Mouse (Mus musculus): ENCODE measurements at regions not wholly inside any gene's neighbourhood (a gene's known extent, or its start where the extent isn't known, plus 50 kb on each side); places are given as distances from the start of the nearest gene placed in this dataset.

DNA sequence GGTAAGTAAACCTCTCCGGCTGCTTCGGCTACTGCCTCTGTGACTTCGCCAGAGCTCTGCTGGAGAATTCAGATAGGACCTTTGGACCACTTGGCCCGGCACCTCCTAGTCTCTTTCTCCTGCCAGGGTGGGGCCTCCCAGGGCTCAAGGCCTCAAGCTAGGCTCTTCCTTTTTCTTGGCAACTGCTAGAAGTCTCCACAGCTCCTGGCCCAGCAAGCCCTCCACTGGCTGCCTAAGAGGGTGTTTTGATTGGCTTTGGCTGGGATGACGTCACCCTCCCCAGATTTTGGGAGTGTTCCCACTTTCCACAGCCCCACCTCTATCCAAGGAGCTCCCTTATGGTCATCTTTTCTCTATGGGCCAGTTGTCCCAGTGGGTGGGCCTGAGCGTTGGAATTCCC lies 949.4 kb downstream of the 4930447A16Rik start:
- no peaks in the 10 kb centered on the region for H3K27me3 ChIP-seq (ENCODE audit: control insufficient read depth, insufficient read depth, low read length)
- WGBS: 57% methylated on average over 6 of the region's 6 CpGs

DNA sequence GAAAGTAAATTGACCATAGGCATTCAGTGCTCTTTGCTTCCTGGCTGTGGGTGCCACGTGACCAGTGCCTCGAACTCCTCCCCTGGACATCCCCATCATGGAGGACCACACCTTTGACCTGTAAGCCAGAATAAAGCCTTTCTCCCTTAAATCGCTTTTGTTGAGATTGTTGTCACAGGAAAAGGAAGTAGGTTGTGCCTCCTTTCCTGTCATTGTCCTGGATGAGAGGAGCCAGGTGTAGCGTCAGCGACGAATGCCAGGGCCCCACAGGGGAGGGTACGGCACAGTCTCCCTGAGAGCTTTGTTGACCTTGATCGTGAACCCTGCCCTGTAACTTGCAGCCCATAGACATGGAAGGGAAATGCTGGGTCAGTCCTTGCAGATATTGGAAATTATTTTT lies 952.8 kb downstream of the 4930447A16Rik start:
- 59% methylated on average over 8 of the region's 8 CpGs for WGBS
- peak overlapping the region; percentile 37 for H3K27ac ChIP-seq (ENCODE audit: low read length)
- H3K36me3 ChIP-seq (ENCODE audit: control insufficient read depth, insufficient read depth): no peaks in the 10 kb centered on the region
- H3K27me3 ChIP-seq (ENCODE audit: control insufficient read depth, insufficient read depth, low read length): no peaks in the 10 kb centered on the region
- no peak for ATAC-seq (replicated peaks; ENCODE audit: extremely low read depth, insufficient read depth, low FRiP score)
- H3K4me3 ChIP-seq (ENCODE audit: low read length): no peak overlapping the region
- H3K9me3 ChIP-seq (replicated peaks; ENCODE audit: control insufficient read depth, low read length): no peaks in the 10 kb centered on the region
- H3K4me2 ChIP-seq (ENCODE audit: low read depth, low read length): no peak overlapping the region
- no peak overlapping the region for H3K9ac ChIP-seq (ENCODE audit: low read length)
- H3K4me1 ChIP-seq (ENCODE audit: control insufficient read depth, insufficient read depth, low read length): peaks cover 13% of the 10 kb centered on the region

More for the DNA sequence above, 949.4 kb downstream of the 4930447A16Rik start:
- no peak overlapping the region for H3K4me2 ChIP-seq (ENCODE audit: low read depth, low read length)
- peaks cover 13% of the 10 kb centered on the region for H3K4me1 ChIP-seq (ENCODE audit: control insufficient read depth, insufficient read depth, low read length)
- no peaks in the 10 kb centered on the region for H3K36me3 ChIP-seq (ENCODE audit: control insufficient read depth, insufficient read depth)
- H3K27ac ChIP-seq (ENCODE audit: low read length): peak overlapping the region; percentile 77
- H3K9ac ChIP-seq (ENCODE audit: low read length): no peak overlapping the region
- no peak overlapping the region for H3K4me3 ChIP-seq (ENCODE audit: low read length)
- no peaks in the 10 kb centered on the region for H3K9me3 ChIP-seq (replicated peaks; ENCODE audit: control insufficient read depth, low read length)
- ATAC-seq (replicated peaks; ENCODE audit: extremely low read depth, insufficient read depth, low FRiP score): peak; percentile 66

DNA sequence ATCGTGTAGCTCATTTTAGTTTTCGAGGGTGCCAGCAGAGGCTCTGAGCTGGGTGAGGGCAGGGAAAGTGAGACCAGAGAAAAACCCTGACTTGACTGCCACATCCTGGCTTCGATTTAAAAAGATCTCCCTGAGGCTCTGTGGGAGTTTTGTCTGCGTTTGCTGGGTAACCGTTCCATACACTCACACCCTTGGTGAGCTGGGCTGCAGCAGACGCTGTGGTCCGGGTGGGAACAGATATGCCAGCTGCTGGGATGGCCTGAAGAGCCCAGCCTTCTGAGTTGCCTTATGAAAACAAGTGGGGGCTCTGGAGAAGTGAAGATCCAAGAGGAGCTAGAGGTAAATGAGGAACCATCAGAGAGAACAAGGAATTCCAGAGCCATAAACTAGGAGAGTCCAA lies 962.3 kb downstream of the 4930447A16Rik start:
- Histone ChIP-seq H3K9me3 (replicated peaks; ENCODE audit: control insufficient read depth, low read length) (no peaks in the 10 kb centered on the region), H3K9ac (ENCODE audit: low read length) (no peak overlapping the region), H3K4me2 (ENCODE audit: low read depth, low read length) (no peak overlapping the region), H3K27me3 (ENCODE audit: control insufficient read depth, insufficient read depth, low read length) (no peaks in the 10 kb centered on the region), H3K27ac (ENCODE audit: low read length) (no peak overlapping the region), H3K36me3 (ENCODE audit: control insufficient read depth, insufficient read depth) (no peaks in the 10 kb centered on the region), H3K4me1 (ENCODE audit: control insufficient read depth, insufficient read depth, low read length) (peaks cover 32% of the 10 kb centered on the region), H3K4me3 (ENCODE audit: low read length) (no peak overlapping the region)
- ATAC-seq (replicated peaks; ENCODE audit: extremely low read depth, insufficient read depth, low FRiP score): no peak
- 62% methylated on average over 7 of the region's 7 CpGs for WGBS

DNA sequence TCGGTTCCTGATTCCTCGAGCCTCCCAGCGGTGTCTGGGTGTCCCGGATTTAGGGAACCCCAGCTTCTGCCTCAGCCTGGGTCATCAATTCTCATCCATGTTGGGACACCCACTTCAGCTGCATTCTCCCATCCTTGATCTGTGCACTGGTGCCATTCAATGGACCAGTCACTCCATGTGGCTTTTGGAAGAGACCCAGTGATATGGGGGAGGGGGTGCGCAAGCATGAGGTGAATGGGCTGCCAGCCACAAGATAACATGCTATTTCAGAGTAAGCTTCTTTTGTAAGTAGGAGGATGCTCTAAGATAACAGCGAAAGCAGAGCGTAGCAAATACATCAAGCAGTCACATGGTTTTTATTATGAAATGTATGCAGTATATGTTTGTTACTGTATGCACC lies 963.1 kb downstream of the 4930447A16Rik start:
- Histone ChIP-seq H3K36me3 (ENCODE audit: control insufficient read depth, insufficient read depth) (no peaks in the 10 kb centered on the region), H3K4me3 (ENCODE audit: low read length) (no peak overlapping the region), H3K27me3 (ENCODE audit: control insufficient read depth, insufficient read depth, low read length) (no peaks in the 10 kb centered on the region), H3K9me3 (replicated peaks; ENCODE audit: control insufficient read depth, low read length) (no peaks in the 10 kb centered on the region), H3K27ac (ENCODE audit: low read length) (no peak overlapping the region), H3K4me2 (ENCODE audit: low read depth, low read length) (no peak overlapping the region), H3K4me1 (ENCODE audit: control insufficient read depth, insufficient read depth, low read length) (peaks cover 32% of the 10 kb centered on the region), H3K9ac (ENCODE audit: low read length) (no peak overlapping the region)
- 56% methylated on average over 7 of the region's 7 CpGs for WGBS
- ATAC-seq (replicated peaks; ENCODE audit: extremely low read depth, insufficient read depth, low FRiP score): no peak

DNA sequence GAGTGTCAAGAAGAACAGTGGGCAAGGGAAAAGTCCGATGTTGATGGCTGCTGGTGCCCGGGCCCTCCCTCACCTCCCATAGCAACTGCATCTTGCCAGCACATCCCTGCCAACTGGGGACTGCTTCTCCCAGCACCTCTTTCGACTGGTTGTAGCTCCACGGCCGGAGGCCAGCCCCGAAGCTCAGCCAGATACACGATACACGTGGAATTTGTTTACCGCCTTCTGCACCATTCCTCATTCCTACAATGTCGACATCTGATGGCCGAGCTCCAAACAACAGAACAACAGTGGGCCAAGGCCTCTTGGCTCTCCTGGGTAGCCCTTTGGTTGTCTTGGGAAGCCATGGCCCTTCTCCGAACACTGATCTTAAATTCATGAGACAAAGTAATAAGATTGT lies 965.1 kb downstream of the 4930447A16Rik start:
- Histone ChIP-seq H3K9ac (ENCODE audit: low read length) (no peak overlapping the region), H3K4me3 (ENCODE audit: low read length) (no peak overlapping the region), H3K27ac (ENCODE audit: low read length) (0 out of 2 replicates have a peak overlapping the region, but pooled peaks have one; percentile 4), H3K4me2 (ENCODE audit: low read depth, low read length) (no peak overlapping the region), H3K4me1 (ENCODE audit: control insufficient read depth, insufficient read depth, low read length) (peaks cover 17% of the 10 kb centered on the region), H3K27me3 (ENCODE audit: control insufficient read depth, insufficient read depth, low read length) (no peaks in the 10 kb centered on the region), H3K36me3 (ENCODE audit: control insufficient read depth, insufficient read depth) (no peaks in the 10 kb centered on the region), H3K9me3 (replicated peaks; ENCODE audit: control insufficient read depth, low read length) (no peaks in the 10 kb centered on the region)
- ATAC-seq (replicated peaks; ENCODE audit: extremely low read depth, insufficient read depth, low FRiP score): no peak
- WGBS: 81% methylated on average over 12 of the region's 12 CpGs

DNA sequence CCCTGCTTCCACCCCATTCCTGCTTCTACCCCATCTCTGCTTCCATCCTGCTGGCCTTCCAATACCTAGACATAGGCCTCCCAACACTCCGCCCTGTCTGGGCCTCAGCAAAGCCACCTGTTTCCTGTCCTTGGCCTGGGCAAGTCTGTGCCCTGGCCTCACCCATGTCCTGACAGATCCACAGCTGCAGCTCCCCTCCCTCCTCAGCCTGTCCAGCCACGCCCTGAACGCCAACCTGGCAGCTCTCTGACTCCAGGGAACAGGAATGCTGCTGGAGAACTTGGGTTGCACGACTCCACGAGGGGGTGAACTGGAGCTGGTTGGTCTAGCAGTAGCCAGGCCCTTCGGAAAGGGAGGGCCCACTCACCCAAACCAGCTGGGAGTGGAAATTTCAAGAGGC lies 966.1 kb downstream of the 4930447A16Rik start:
- Histone ChIP-seq H3K36me3 (ENCODE audit: control insufficient read depth, insufficient read depth) (no peaks in the 10 kb centered on the region), H3K4me3 (ENCODE audit: low read length) (no peak overlapping the region), H3K4me2 (ENCODE audit: low read depth, low read length) (no peak overlapping the region), H3K9me3 (replicated peaks; ENCODE audit: control insufficient read depth, low read length) (no peaks in the 10 kb centered on the region), H3K27me3 (ENCODE audit: control insufficient read depth, insufficient read depth, low read length) (no peaks in the 10 kb centered on the region), H3K4me1 (ENCODE audit: control insufficient read depth, insufficient read depth, low read length) (peaks cover 13% of the 10 kb centered on the region), H3K27ac (ENCODE audit: low read length) (no peak overlapping the region), H3K9ac (ENCODE audit: low read length) (no peak overlapping the region)
- ATAC-seq (replicated peaks; ENCODE audit: extremely low read depth, insufficient read depth, low FRiP score): peak; percentile 72
- 46% methylated on average over 6 of the region's 6 CpGs for WGBS

DNA sequence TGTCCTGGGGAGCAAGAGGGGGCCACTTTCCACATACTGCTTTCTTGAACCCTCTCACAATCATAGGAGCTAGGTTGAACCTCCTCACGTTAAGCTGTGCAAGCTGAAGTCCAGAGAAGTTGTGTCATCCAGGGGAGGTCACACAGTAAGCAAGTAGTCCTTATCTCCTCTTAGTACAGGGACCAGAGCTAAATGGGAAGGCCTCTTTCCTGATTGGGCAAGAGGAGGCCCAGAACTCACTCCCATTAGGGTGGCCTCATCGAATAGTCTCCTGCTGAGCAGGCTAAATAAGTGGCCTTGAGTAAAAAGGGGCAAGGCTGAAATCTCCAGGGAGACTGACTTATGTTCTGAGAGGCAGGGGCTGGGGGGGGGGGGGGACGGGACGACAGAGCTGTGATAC lies 966.5 kb downstream of the 4930447A16Rik start:
- Histone ChIP-seq H3K9ac (ENCODE audit: low read length) (no peak overlapping the region), H3K4me2 (ENCODE audit: low read depth, low read length) (no peak overlapping the region), H3K4me3 (ENCODE audit: low read length) (no peak overlapping the region), H3K27me3 (ENCODE audit: control insufficient read depth, insufficient read depth, low read length) (no peaks in the 10 kb centered on the region), H3K36me3 (ENCODE audit: control insufficient read depth, insufficient read depth) (no peaks in the 10 kb centered on the region), H3K4me1 (ENCODE audit: control insufficient read depth, insufficient read depth, low read length) (peaks cover 13% of the 10 kb centered on the region), H3K9me3 (replicated peaks; ENCODE audit: control insufficient read depth, low read length) (no peaks in the 10 kb centered on the region), H3K27ac (ENCODE audit: low read length) (no peak overlapping the region)
- no peak for ATAC-seq (replicated peaks; ENCODE audit: extremely low read depth, insufficient read depth, low FRiP score)
- 28% methylated on average over 4 of the region's 4 CpGs for WGBS

DNA sequence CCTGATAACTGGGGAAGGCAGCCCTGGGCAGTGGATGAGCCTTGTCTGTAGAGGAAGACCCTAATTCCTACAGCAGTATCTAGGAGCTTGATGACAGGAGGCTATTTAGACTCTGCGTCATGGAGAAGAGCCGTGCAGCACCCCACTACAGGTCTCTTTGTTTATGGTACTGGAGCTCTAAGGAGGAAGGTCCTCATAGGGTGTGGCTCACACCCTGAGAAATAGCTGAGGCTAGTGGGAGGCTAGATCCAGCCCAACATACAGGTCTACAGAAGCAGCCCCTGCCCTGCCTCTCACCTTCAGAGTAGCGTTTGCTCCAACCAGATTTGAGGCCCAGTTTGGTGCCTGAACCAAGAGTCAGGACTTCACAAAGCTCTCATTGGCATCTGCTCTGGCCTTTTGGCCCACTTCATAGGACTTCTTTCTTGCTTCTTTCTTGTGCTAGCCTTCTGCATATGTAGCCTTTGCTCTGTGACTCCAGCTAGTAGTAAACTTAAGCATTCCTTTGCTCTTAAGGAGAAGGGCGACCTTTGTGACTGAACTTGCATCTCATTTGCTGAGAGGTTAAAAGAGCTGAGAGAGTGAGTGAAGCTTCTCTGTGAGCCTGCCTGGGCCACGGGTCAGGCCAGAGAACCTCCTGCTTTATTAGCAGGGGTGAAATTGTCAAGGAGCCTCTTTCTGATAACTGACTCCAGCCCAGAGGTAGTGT lies 967.2 kb downstream of the 4930447A16Rik start:
- no peak overlapping the region for H3K27ac ChIP-seq (ENCODE audit: low read length)
- H3K4me1 ChIP-seq (ENCODE audit: control insufficient read depth, insufficient read depth, low read length): peaks cover 13% of the 10 kb centered on the region
- no peak overlapping the region for H3K4me2 ChIP-seq (ENCODE audit: low read depth, low read length)
- ATAC-seq (replicated peaks; ENCODE audit: extremely low read depth, insufficient read depth, low FRiP score): no peak
- no peaks in the 10 kb centered on the region for H3K27me3 ChIP-seq (ENCODE audit: control insufficient read depth, insufficient read depth, low read length)
- H3K4me3 ChIP-seq (ENCODE audit: low read length): no peak overlapping the region
- no peak overlapping the region for H3K9ac ChIP-seq (ENCODE audit: low read length)
- 71% methylated on average over 5 of the region's 5 CpGs for WGBS
- no peaks in the 10 kb centered on the region for H3K9me3 ChIP-seq (replicated peaks; ENCODE audit: control insufficient read depth, low read length)
- H3K36me3 ChIP-seq (ENCODE audit: control insufficient read depth, insufficient read depth): no peaks in the 10 kb centered on the region

DNA sequence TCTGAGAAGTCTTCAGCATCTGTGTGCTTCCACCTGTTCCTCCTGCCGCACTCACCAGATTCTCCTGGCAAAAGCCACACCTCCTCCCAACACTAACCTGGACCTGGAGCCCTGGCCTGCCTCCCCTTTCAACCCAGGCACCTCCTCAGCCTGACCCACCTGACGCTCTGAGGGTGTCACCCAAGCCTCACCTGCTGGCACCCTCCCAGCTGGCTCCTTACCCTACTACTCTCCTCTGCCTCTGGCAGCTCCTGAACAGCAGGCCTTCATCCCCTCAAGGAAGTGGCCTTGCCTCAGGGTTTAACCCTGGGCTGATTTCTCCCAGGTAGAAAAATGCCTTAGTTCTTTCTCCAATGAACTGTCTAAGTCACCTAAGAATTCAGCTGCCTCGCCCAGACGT lies 973.5 kb downstream of the 4930447A16Rik start:
- Histone ChIP-seq H3K4me2 (ENCODE audit: low read depth, low read length) (no peak overlapping the region), H3K36me3 (ENCODE audit: control insufficient read depth, insufficient read depth) (no peaks in the 10 kb centered on the region), H3K4me1 (ENCODE audit: control insufficient read depth, insufficient read depth, low read length) (peaks cover 6% of the 10 kb centered on the region), H3K9me3 (replicated peaks; ENCODE audit: control insufficient read depth, low read length) (no peaks in the 10 kb centered on the region), H3K9ac (ENCODE audit: low read length) (no peak overlapping the region), H3K4me3 (ENCODE audit: low read length) (no peak overlapping the region), H3K27ac (ENCODE audit: low read length) (no peak overlapping the region), H3K27me3 (ENCODE audit: control insufficient read depth, insufficient read depth, low read length) (no peaks in the 10 kb centered on the region)
- 83% methylated on average over 4 of the region's 4 CpGs for WGBS
- ATAC-seq (replicated peaks; ENCODE audit: extremely low read depth, insufficient read depth, low FRiP score): no peak
